Mouse (Mus musculus) lung, postnatal 0 days (tissue): ENCODE results near the gene B4galt1. TPM values are rescaled to one million over a fixed set of nuclear protein-coding genes. Genes with fewer than 3 reads are reported as not detected.

ENCODE experiments used
- ATAC-seq: fragments of 200-750 bp; cut with Nextera tagmentation; 2 replicates; pipeline ENCODE4 v1.8.0; 2017; ENCODE audit warnings: moderate library complexity
- DNase-seq: peaks from one replicate; pipeline ENCODE4 v3.0.0-alpha.2; 2016; ENCODE audit warnings: low spot score
- H3K27ac ChIP-seq: fragments of 300-500 bp; sonication (generic); 2 replicates; pipeline ENCODE4 v1.5.1; 2014; ENCODE audit warnings: antibody characterized with exemption, mild to moderate bottlenecking, low read length, mixed read lengths
- H3K27me3 ChIP-seq: fragments of 300-500 bp; sonication (generic); replicated peaks from 2 replicates; pipeline ENCODE4 v1.6.1; 2014; ENCODE audit warnings: low read length, mixed read lengths; ENCODE audit not compliant: insufficient read depth
- H3K36me3 ChIP-seq: fragments of 300-500 bp; sonication (generic); 2 replicates; pipeline ENCODE4 v1.6.1; 2014; ENCODE audit warnings: low read length, mixed read lengths; ENCODE audit not compliant: insufficient read depth
- H3K4me1 ChIP-seq: fragments of 300-500 bp; sonication (generic); 2 replicates; pipeline ENCODE4 v1.6.1; 2014; ENCODE audit warnings: antibody characterized with exemption, low read depth, low read length, mixed read lengths; ENCODE audit not compliant: insufficient read depth
- H3K4me2 ChIP-seq: fragments of 300-500 bp; sonication (generic); replicated peaks from 2 replicates; pipeline ENCODE4 v1.6.1; 2014; ENCODE audit warnings: low read depth, mild to moderate bottlenecking, low read length, moderate library complexity, mixed read lengths
- H3K4me3 ChIP-seq: fragments of 300-500 bp; sonication (generic); 2 replicates; pipeline ENCODE4 v1.5.1; 2014; ENCODE audit warnings: low read depth, low read length
- H3K9ac ChIP-seq: fragments of 300-500 bp; sonication (generic); replicated peaks from 2 replicates; pipeline ENCODE4 v1.6.1; 2014; ENCODE audit warnings: low read depth, mild to moderate bottlenecking
- H3K9me3 ChIP-seq: fragments of 300-500 bp; sonication (generic); 2 replicates; pipeline ENCODE4 v1.6.1; 2016; ENCODE audit warnings: low read length, mixed read lengths
- CTCF ChIP-seq: IDR thresholded peaks from 2 replicates; pipeline ENCODE4 v1.5.1; 2016; ENCODE audit warnings: antibody characterized with exemption, mild to moderate bottlenecking
- EP300 ChIP-seq: IDR thresholded peaks from 2 replicates; pipeline ENCODE4 v1.6.1; 2016; ENCODE audit warnings: antibody characterized with exemption, mild to moderate bottlenecking, control low read depth
- WGBS: fragments of 180-500 bp; shearing (Covaris S2); extraction: QIAGEN DNeasy Blood & Tissue Kit; methylation state at CpG from one replicate; pipeline ENCODE4 v1.1.7; 2014; 5-methylcytosine and 5-hydroxymethylcytosine counted together
- polyA plus RNA-seq: library from polyadenylated mRNA; unstranded; fragments of >200 nt; fragmentation: Nextera tagmentation; extraction: Ambion mirVana; gene quantifications from 2 replicates; pipeline ENCODE4 v1.2.1, GENCODE M21; 2015

B4galt1 gene
- polyA plus RNA-seq, 1 experiment from 2014 or later, result 89.4 TPM

DNA sequence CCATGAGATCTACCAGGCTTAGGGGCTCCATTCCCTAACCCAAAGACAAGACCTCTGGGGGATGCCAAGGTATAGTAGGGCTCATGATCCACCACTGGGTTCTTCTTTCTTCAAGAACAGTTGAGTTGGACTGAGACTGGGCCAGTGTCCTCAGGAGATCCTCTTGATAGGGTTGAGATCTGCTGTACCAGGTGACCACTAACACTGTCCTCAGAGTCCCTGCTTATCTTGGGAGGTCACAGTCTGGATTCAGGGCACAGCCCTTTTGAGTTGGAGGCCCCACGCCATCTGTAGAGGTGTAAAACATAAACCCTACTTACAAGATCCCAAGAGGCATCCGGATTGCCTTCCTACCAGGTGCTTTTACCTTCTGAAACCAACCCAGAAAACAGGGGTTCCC is 27.8 kb downstream of the B4galt1 start:
- H3K4me2 ChIP-seq, result no peak overlapping the region
- no peaks in the 10 kb centered on the region for H3K9me3 ChIP-seq
- H3K4me3 ChIP-seq, result no peak overlapping the region
- TF ChIP-seq CTCF (no peak), EP300 (no peak)
- ATAC-seq (no peak), DNase-seq (no peak)
- peaks cover 14% of the 10 kb centered on the region; the same call in 1 of the 2 replicates for H3K36me3 ChIP-seq
- no peaks in the 10 kb centered on the region for H3K27me3 ChIP-seq
- WGBS, result 93% methylated on average over 2 of the region's 2 CpGs
- peaks cover 5% of the 10 kb centered on the region; the same call in 1 of the 2 replicates for H3K4me1 ChIP-seq
- no peak overlapping the region for H3K9ac ChIP-seq
- no peak overlapping the region for H3K27ac ChIP-seq

DNA sequence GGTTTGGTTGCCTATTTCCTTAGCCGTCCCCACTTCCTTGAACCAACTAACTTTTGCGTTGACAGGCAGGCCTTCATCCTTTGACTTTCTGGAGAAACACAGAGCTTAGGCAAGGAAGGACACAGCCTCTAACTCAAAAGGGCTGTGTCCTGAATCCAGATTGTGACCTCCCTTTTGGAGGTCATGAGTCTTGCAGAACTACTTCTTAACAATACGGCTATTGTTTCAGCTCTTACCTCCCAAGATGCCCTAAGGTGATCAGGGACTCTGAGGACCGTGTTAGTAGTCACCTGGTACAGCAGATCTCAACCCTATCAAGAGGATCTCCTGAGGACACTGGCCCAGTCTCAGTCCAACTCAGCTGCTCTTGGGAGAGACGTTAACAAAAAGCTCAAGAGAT is 28.7 kb downstream of the B4galt1 start:
- peaks cover 10% of the 10 kb centered on the region; the same call in 1 of the 2 replicates for H3K4me1 ChIP-seq

DNA sequence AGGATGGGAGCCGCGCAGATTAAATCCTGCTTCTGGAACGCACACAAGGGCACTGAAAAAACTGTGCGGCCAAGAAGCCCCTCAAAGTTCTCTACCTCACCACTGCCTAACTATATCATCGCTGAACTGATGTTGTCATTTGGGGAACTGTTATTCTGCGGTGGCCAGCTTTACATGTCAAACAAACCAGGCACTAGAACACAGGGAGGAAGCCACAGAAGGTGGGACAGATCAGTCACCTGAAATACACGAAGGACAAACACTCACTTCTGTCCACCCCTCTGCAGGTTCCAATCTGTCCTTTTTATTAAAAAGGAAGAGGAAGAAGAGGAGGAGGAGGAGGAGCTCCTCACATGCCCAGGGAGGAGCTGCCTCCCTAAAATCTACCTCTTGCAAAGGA is 29.3 kb downstream of the B4galt1 start:
- Histone ChIP-seq H3K4me3 (no peak overlapping the region), H3K4me2 (no peak overlapping the region), H3K9me3 (no peaks in the 10 kb centered on the region), H3K9ac (no peak overlapping the region), H3K4me1 (peaks cover 10% of the 10 kb centered on the region; the same call in 1 of the 2 replicates), H3K27ac (no peak overlapping the region), H3K27me3 (no peaks in the 10 kb centered on the region), H3K36me3 (peaks cover 14% of the 10 kb centered on the region; the same call in 1 of the 2 replicates)
- ATAC-seq (no peak), DNase-seq (no peak)
- WGBS, result 76% methylated on average over 7 of the region's 7 CpGs
- TF ChIP-seq CTCF (no peak), EP300 (no peak)

More for the DNA sequence above, 28.7 kb downstream of the B4galt1 start:
- Histone ChIP-seq H3K4me3 (no peak overlapping the region), H3K27ac (no peak overlapping the region), H3K4me2 (no peak overlapping the region), H3K9me3 (no peaks in the 10 kb centered on the region), H3K9ac (no peak overlapping the region), H3K27me3 (no peaks in the 10 kb centered on the region), H3K36me3 (peaks cover 14% of the 10 kb centered on the region; the same call in 1 of the 2 replicates)
- WGBS, result 49% methylated on average over 5 of the region's 5 CpGs
- no peak for TF ChIP-seq CTCF
- TF ChIP-seq EP300, result no peak
- DNase-seq (no peak), ATAC-seq (no peak)

DNA sequence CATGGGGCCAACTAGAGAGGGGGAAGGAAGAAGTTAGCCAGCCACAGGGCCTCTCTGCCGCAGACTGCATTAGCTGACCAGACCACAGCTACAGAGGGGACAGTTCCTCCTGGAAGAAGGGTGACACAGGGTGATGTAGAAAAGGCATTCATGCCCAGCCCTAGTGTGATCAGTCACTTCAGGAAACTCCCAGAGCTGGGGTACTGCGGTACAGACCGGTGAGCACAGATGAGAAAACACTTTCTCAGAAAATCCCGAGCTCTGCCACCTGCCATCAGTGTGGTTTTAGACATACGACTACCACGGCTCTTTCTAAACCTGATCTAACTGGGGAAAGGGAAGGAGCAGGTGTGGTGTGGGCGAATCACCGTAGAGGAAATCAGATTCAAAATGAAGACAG is 30.1 kb downstream of the B4galt1 start:
- Histone ChIP-seq H3K9me3 (no peaks in the 10 kb centered on the region), H3K27me3 (no peaks in the 10 kb centered on the region), H3K4me2 (no peak overlapping the region), H3K4me1 (peaks cover 10% of the 10 kb centered on the region; the same call in 1 of the 2 replicates), H3K36me3 (peaks cover 14% of the 10 kb centered on the region; the same call in 1 of the 2 replicates), H3K9ac (no peak overlapping the region), H3K4me3 (no peak overlapping the region), H3K27ac (no peak overlapping the region; the same call in 1 of the 2 replicates)
- 88% methylated on average over 8 of the region's 8 CpGs for WGBS
- TF ChIP-seq EP300, result no peak
- TF ChIP-seq CTCF, result no peak
- DNase-seq, result no peak
- no peak for ATAC-seq

DNA sequence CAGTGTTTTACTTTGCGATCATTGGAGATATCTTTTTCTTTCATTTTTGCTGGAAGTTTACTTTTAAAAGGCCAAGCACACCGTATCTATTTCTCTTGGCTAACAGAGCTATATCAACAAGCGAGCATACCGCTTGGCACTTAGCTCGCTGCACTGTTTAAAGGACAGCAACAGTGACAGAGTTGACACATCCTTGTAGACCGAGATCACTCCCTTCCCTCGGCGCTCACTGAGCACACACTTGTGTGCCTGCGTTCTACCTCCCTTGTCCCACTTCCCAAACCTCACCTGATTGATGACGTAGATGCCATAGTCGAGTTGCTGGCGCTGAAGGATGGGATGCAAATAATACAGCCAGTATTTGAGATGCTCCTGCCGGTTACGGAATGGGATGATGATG is 30.7 kb downstream of the B4galt1 start:
- H3K4me2 ChIP-seq, result no peak overlapping the region
- DNase-seq, result no peak
- H3K36me3 ChIP-seq, result peaks cover 14% of the 10 kb centered on the region; the same call in 1 of the 2 replicates
- no peak overlapping the region for H3K9ac ChIP-seq
- H3K27me3 ChIP-seq, result no peaks in the 10 kb centered on the region
- H3K4me1 ChIP-seq, result peaks cover 10% of the 10 kb centered on the region; the same call in 1 of the 2 replicates
- no peaks in the 10 kb centered on the region for H3K9me3 ChIP-seq
- 58% methylated on average over 14 of the region's 14 CpGs for WGBS
- TF ChIP-seq CTCF, result no peak
- TF ChIP-seq EP300, result no peak
- H3K4me3 ChIP-seq, result no peak overlapping the region
- no peak overlapping the region; the same call in 1 of the 2 replicates for H3K27ac ChIP-seq
- no peak for ATAC-seq

DNA sequence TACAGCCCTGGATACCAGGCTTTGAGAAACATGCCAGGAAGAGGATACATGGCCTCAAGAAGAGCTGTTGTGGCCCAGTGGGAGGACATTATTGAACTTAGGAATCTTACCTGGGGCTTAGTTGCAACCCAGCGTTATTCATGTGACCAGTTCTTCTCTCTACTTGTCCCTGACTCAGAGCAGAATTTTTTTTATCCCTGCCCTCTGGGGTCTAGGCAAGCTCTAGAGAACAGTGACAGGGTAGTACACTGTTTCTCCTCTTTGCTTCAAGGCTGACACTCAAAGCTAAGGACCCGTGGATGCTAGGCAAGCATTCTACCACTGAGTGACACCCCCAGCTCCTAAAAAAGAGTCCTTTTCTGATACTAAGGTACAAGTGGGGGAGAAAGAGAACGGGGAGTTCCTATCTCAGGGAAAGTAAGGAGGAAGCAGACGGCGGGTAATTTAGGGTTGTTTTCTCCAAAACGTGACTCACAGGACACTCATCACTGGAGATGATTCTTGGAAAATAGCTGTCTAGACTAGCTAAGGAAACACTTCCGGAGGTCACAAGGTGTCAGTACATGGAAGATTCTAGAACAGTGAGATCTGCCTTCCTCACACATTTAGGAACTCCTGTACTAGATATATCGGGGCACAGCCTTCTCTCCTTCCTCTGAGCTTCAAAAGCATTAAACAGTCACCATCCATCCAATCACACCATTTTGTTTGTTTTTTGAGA is 32.3 kb downstream of the B4galt1 start:
- TF ChIP-seq CTCF, result no peak
- TF ChIP-seq EP300, result peak; percentile 85
- no peak overlapping the region for H3K4me2 ChIP-seq
- no peaks in the 10 kb centered on the region for H3K27me3 ChIP-seq
- no peak overlapping the region for H3K4me3 ChIP-seq
- WGBS, result 63% methylated on average over 8 of the region's 8 CpGs
- H3K36me3 ChIP-seq, result peaks cover 17% of the 10 kb centered on the region; the same call in 1 of the 2 replicates
- no peak overlapping the region; the same call in 1 of the 2 replicates for H3K9ac ChIP-seq
- ATAC-seq (peak; percentile 33), DNase-seq (peak; percentile 70)
- H3K27ac ChIP-seq, result no peak overlapping the region
- peaks cover 6% of the 10 kb centered on the region; the same call in 1 of the 2 replicates for H3K4me1 ChIP-seq
- H3K9me3 ChIP-seq, result no peaks in the 10 kb centered on the region
